Mouse (Mus musculus) lung, postnatal 36 days (tissue): ENCODE data around the gene Mettl7b.

ENCODE experiments used
- DNase-seq: peaks from one replicate; pipeline ENCODE4 v3.0.0; 2022; ENCODE audit warnings: mixed read lengths

Mettl7b gene

GRCm38 (mm10) chr10:128918246-128918645, 42.5 kb downstream of the Mettl7b start:
- no peak for DNase-seq

GRCm38 (mm10) chr10:128917400-128917799, 43.4 kb downstream of the Mettl7b start:
- no peak for DNase-seq

GRCm38 (mm10) chr10:128916665-128917064, 44.1 kb downstream of the Mettl7b start:
- no peak for DNase-seq

- DNase-seq: no peak
These were observed 45.2 kb downstream of the Mettl7b start for GRCm38 (mm10) chr10:128915550-128915949.

- no peak for DNase-seq
These were observed 47.1 kb downstream of the Mettl7b start for GRCm38 (mm10) chr10:128913696-128914095.

GRCm38 (mm10) chr10:128913219-128913618, 47.6 kb downstream of the Mettl7b start:
- peak; percentile 96 for DNase-seq

- no peak for DNase-seq
These were observed 48.0 kb downstream of the Mettl7b start for GRCm38 (mm10) chr10:128912791-128913190.

- DNase-seq: no peak
These were observed 48.5 kb downstream of the Mettl7b start for GRCm38 (mm10) chr10:128912268-128912667.

GRCm38 (mm10) chr10:128911430-128911829, 49.4 kb downstream of the Mettl7b start:
- DNase-seq: no peak

- peak; percentile 55 for DNase-seq
These were observed 50.5 kb downstream of the Mettl7b start for GRCm38 (mm10) chr10:128910066-128910841.

- DNase-seq: peak; percentile 88
These were observed 51.2 kb downstream of the Mettl7b start for GRCm38 (mm10) chr10:128909567-128910028.

- DNase-seq: no peak
These were observed 51.9 kb downstream of the Mettl7b start for GRCm38 (mm10) chr10:128908778-128909448.
